Mouse (Mus musculus): ENCODE data around the gene Nrde2. TPM values are rescaled to one million over a fixed set of nuclear protein-coding genes. Genes with fewer than 3 reads are reported as not detected.
"Not testable (repeated sequence)": the region's sequence is repeated elsewhere in the genome, so short reads cannot be mapped to it uniquely, and the experiment has no call there.

Nrde2 gene
- polyA plus RNA-seq, 1 experiment: 18.0 TPM

DNA sequence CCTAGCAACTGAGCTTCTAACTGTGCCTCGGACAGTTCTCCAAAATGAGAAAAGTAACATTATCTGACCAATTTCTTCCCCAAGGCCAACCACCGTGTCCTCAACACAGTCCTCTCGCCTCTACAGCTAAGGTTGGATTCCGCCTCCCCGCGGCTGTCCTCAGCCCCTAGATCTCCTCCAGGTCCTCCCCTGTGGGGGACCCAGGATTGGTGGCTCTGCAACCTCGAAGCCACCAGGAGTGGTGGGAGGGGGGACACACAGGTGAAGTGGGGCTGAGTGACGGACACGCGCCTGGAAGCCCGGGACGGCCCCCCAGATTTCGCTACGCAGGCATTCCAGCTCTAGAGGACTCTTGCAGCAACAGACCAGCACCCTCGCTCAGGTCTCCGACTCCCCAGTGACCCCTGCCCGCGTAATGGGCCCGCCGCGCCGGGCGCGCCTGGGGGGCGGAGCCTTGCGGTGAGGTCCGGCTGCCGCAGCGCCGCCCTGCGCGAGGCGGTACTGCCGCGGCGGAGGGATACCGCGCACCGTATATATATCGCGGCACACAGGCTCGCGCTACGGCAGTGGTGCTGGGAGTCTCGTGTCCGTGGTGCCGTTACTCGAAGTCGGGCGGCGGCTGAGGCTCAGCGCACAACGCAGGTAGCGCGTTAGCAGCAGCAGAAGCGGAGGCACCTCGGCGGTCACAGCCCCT lies 39.7 kb upstream of the Nrde2 start, which contains the start of gene Calm1:
Calm1 (plus strand) TSS at position 469 of the 694 bp plus-strand sequence.
- Histone ChIP-seq H3K4me1 (ENCODE audit: control insufficient read depth, insufficient read depth, low read length) (peaks cover 24% of the 10 kb centered on the region), H3K27ac (ENCODE audit: insufficient read depth, low read depth, low read length) (peak within 1 kb of the TSS; percentile 73), H3K4me3 (ENCODE audit: insufficient read depth, low read length) (peak within 1 kb of the TSS; percentile 100)
- TF ChIP-seq POLR2A (IDR thresholded peaks at IDR 0.05; ENCODE audit: borderline replicate concordance, low read depth, low read length) (peak; percentile 95), CTCF (IDR thresholded peaks at IDR 0.05; ENCODE audit: low read depth, low read length) (no peak)

DNA sequence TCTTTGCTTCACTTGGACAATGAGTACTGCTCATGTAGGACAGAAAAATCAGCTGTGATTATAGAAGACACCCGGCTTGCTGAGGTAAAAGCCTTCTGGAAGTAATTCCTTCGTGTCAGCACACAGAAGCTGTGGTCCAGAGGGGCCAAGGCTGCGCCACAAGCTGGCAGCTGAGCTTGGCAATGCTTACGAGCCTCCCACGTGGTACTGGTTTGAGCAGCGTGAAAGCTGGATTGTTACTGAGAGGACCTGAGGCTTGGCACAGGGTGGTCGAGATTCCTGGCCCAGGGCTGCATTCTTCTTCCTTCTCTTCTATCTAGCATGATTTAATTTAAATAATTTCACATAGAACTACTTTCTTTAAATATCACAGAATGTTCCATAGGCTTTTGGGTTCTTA lies 37.3 kb upstream of the Nrde2 start:
- H3K27ac ChIP-seq (ENCODE audit: insufficient read depth, low read depth, low read length): no peak overlapping the region
- TF ChIP-seq POLR2A (IDR thresholded peaks at IDR 0.05; ENCODE audit: borderline replicate concordance, low read depth, low read length) (no peak), CTCF (IDR thresholded peaks at IDR 0.05; ENCODE audit: low read depth, low read length) (no peak)
- H3K4me3 ChIP-seq (ENCODE audit: insufficient read depth, low read length): no peak overlapping the region
- H3K4me1 ChIP-seq (ENCODE audit: control insufficient read depth, insufficient read depth, low read length): peaks cover 10% of the 10 kb centered on the region

- H3K27ac ChIP-seq (ENCODE audit: insufficient read depth, low read depth, low read length): no peak overlapping the region
- no peak overlapping the region for H3K4me3 ChIP-seq (ENCODE audit: insufficient read depth, low read length)
- no peak for TF ChIP-seq CTCF (IDR thresholded peaks at IDR 0.05; ENCODE audit: low read depth, low read length)
- TF ChIP-seq POLR2A (IDR thresholded peaks at IDR 0.05; ENCODE audit: borderline replicate concordance, low read depth, low read length): no peak
- H3K4me1 ChIP-seq (ENCODE audit: control insufficient read depth, insufficient read depth, low read length): peaks cover 10% of the 10 kb centered on the region
These were observed 34.7 kb upstream of the Nrde2 start for GRCm38 (mm10) chr12:100194181-100194580.

DNA sequence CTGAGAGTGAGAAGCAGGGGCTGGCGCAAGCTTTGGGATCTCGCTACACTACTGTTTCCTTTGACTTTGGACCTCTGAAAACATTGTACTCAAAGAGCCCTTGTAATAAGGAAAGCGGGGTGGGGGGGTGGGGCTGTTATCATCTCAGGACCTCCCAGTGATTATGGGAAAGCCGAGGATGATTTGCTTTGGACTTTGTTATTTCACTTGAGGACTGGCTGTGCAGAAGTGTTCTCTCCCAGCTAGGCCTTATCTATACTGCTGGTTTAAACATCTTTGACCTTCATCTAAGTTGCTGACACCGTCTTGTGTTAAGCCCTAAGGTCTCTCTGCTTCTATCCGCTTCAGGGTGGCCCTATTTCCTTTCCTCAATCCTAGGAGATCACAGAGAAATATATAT lies 31.3 kb upstream of the Nrde2 start:
- TF ChIP-seq CTCF (IDR thresholded peaks at IDR 0.05; ENCODE audit: low read depth, low read length) (no peak), POLR2A (IDR thresholded peaks at IDR 0.05; ENCODE audit: borderline replicate concordance, low read depth, low read length) (no peak)
- Histone ChIP-seq H3K4me1 (ENCODE audit: control insufficient read depth, insufficient read depth, low read length) (peaks cover 16% of the 10 kb centered on the region), H3K27ac (ENCODE audit: insufficient read depth, low read depth, low read length) (no peak overlapping the region), H3K4me3 (ENCODE audit: insufficient read depth, low read length) (no peak overlapping the region)

GRCm38 (mm10) chr12:100187756-100188430 lies 28.4 kb upstream of the Nrde2 start:
- peak overlapping the region; percentile 58 for H3K27ac ChIP-seq (ENCODE audit: insufficient read depth, low read depth, low read length)
- H3K4me3 ChIP-seq (ENCODE audit: insufficient read depth, low read length): peak overlapping the region; percentile 65
- H3K4me1 ChIP-seq (ENCODE audit: control insufficient read depth, insufficient read depth, low read length): peaks cover 28% of the 10 kb centered on the region
- TF ChIP-seq POLR2A (IDR thresholded peaks at IDR 0.05; ENCODE audit: borderline replicate concordance, low read depth, low read length) (no peak), CTCF (IDR thresholded peaks at IDR 0.05; ENCODE audit: low read depth, low read length) (no peak)

DNA sequence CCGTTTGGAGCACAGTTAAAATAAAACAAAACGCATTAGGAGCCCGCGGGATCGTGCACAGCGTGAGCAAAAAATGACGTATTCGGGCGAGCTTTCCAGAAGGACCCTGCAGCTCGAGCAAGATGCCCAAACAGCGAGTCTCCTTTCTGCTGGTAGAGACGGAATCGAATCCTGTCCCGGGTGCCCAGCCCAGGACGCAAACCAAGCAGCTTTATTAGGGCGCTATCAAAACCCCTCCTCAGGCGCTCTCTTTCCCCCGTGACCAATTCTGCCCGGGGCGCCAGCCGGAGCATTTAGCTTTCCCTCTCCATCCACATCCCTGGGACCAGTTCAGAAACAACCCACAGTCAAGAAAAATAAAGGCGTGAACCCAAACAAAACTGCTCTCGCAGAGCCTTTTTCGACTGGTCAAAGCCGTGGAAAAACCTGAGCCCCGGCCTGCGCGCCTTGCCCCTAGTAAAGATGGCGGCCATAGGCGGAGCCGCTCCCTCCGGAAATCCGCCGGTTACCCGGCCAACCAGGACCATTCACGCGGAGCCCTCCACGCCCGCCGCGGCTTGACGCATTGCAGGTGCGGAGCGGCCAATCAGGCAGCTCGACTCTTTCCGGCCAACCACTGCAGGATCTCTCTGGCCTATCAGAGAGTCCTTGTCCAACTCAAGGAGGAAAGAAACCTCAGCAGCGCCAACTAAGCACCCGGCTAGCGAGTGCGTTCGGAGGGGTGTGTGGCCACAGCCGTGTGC lies 27.7 kb upstream of the Nrde2 start:
- H3K27ac ChIP-seq (ENCODE audit: insufficient read depth, low read depth, low read length): peak overlapping the region; percentile 96
- peak overlapping the region; percentile 87 for H3K4me3 ChIP-seq (ENCODE audit: insufficient read depth, low read length)
- H3K4me1 ChIP-seq (ENCODE audit: control insufficient read depth, insufficient read depth, low read length): peaks cover 27% of the 10 kb centered on the region
- no peak for TF ChIP-seq POLR2A (IDR thresholded peaks at IDR 0.05; ENCODE audit: borderline replicate concordance, low read depth, low read length)
- TF ChIP-seq CTCF (IDR thresholded peaks at IDR 0.05; ENCODE audit: low read depth, low read length): 0 out of 2 replicates have a peak, but pooled peaks have one; percentile 9

GRCm38 (mm10) chr12:100186376-100186775 lies 26.9 kb upstream of the Nrde2 start:
- Histone ChIP-seq H3K4me3 (ENCODE audit: insufficient read depth, low read length) (peak overlapping the region; percentile 87), H3K27ac (ENCODE audit: insufficient read depth, low read depth, low read length) (peak overlapping the region; percentile 96)
- TF ChIP-seq POLR2A (IDR thresholded peaks at IDR 0.05; ENCODE audit: borderline replicate concordance, low read depth, low read length) (no peak), CTCF (IDR thresholded peaks at IDR 0.05; ENCODE audit: low read depth, low read length) (no peak)

GRCm38 (mm10) chr12:100185897-100186296 lies 26.4 kb upstream of the Nrde2 start:
- H3K27ac ChIP-seq (ENCODE audit: insufficient read depth, low read depth, low read length): 0 out of 2 replicates have a peak overlapping the region, but pooled peaks have one; percentile 5

More at GRCm38 (mm10) chr12:100186376-100186775, 26.9 kb upstream of the Nrde2 start:
- peaks cover 27% of the 10 kb centered on the region for H3K4me1 ChIP-seq (ENCODE audit: control insufficient read depth, insufficient read depth, low read length)

GRCm38 (mm10) chr12:100184976-100185375 lies 25.5 kb upstream of the Nrde2 start:
- Histone ChIP-seq H3K4me1 (ENCODE audit: control insufficient read depth, insufficient read depth, low read length) (peaks cover 27% of the 10 kb centered on the region), H3K27ac (ENCODE audit: insufficient read depth, low read depth, low read length) (peak overlapping the region; percentile 85; the same call in 1 of the 2 replicates)
- not testable (repeated sequence) for H3K4me3 ChIP-seq (ENCODE audit: insufficient read depth, low read length)

More at GRCm38 (mm10) chr12:100185897-100186296, 26.4 kb upstream of the Nrde2 start:
- no peak overlapping the region for H3K4me3 ChIP-seq (ENCODE audit: insufficient read depth, low read length)
- TF ChIP-seq CTCF (IDR thresholded peaks at IDR 0.05; ENCODE audit: low read depth, low read length) (no peak), POLR2A (IDR thresholded peaks at IDR 0.05; ENCODE audit: borderline replicate concordance, low read depth, low read length) (no peak)
- peaks cover 27% of the 10 kb centered on the region for H3K4me1 ChIP-seq (ENCODE audit: control insufficient read depth, insufficient read depth, low read length)

Data from bone marrow macrophage, adult 2 months (primary cell).